Mouse (Mus musculus): ENCODE data around the gene Cabp4.

- no peak for TF ChIP-seq CTCF (IDR thresholded peaks at IDR 0.05; ENCODE audit: control insufficient read depth, insufficient read depth, insufficient read length)
- TF ChIP-seq FOSL1 (IDR thresholded peaks at IDR 0.05; ENCODE audit: insufficient read depth, low read length, poor library complexity, severe bottlenecking): no peak
- TF ChIP-seq USF1 (IDR thresholded peaks at IDR 0.05; ENCODE audit: low read depth): no peak
- TF ChIP-seq MAX (IDR thresholded peaks at IDR 0.05): no peak
- no peak for TF ChIP-seq MYOG (IDR thresholded peaks at IDR 0.05; ENCODE audit: control insufficient read depth, extremely low read depth, insufficient read length)
- no peak for TF ChIP-seq CEBPB (IDR thresholded peaks at IDR 0.05; ENCODE audit: low read depth)
- TF ChIP-seq MYOD1 (IDR thresholded peaks at IDR 0.05; ENCODE audit: control insufficient read depth, insufficient read length, low read depth): no peak
Observed at GRCm38 (mm10) chr19:4131768-4132167, 12.1 kb downstream of the Cabp4 start.
